Mouse (Mus musculus): ENCODE data around the gene Actr3b. TPM values are rescaled to one million over a fixed set of nuclear protein-coding genes. Genes with fewer than 3 reads are reported as not detected.
"Not testable (repeated sequence)": the region's sequence is repeated elsewhere in the genome, so short reads cannot be mapped to it uniquely, and the experiment has no call there.

Actr3b gene
- polyA plus RNA-seq (2016; fragmentation: Nextera tagmentation; extraction: Ambion mirVana) = 38.9 and 39.0 TPM in 2 replicates

GRCm38 (mm10) chr5:25759460-25760409 lies at the start of gene Actr3b:
Gene Actr3b (plus strand): TSS chr5:25759997.
- ATAC-seq (ENCODE audit: insufficient number of reproducible peaks, low FRiP score) = peak; percentile 96
- H3K9ac ChIP-seq = peak within 1 kb of the TSS; percentile 80
- peaks cover 29% of the 10 kb centered on the region for H3K4me1 ChIP-seq (replicated peaks)
- no peaks in the 10 kb centered on the region for H3K36me3 ChIP-seq
- H3K27me3 ChIP-seq (replicated peaks) = no peaks in the 10 kb centered on the region; the same call in 1 of the 2 replicates
- H3K4me3 ChIP-seq = peak within 1 kb of the TSS; percentile 87
- 2% methylated on average over 45 of the region's 45 CpGs for WGBS
- H3K27ac ChIP-seq (ENCODE audit: poor library complexity, severe bottlenecking) = peak within 1 kb of the TSS; percentile 22
- H3K4me2 ChIP-seq = peak within 1 kb of the TSS; percentile 95
- no peaks in the 10 kb centered on the region for H3K9me3 ChIP-seq (replicated peaks)

GRCm38 (mm10) chr5:25713001-25713706 lies 46.6 kb upstream of the Actr3b start:
- not testable (repeated sequence) for H3K4me3 ChIP-seq; H3K9ac ChIP-seq; H3K36me3 ChIP-seq; H3K4me1 ChIP-seq (replicated peaks); H3K27ac ChIP-seq (ENCODE audit: poor library complexity, severe bottlenecking); H3K9me3 ChIP-seq (replicated peaks); H3K27me3 ChIP-seq (replicated peaks); ATAC-seq (ENCODE audit: insufficient number of reproducible peaks, low FRiP score); H3K4me2 ChIP-seq
- WGBS = 83% methylated on average over 4 of the region's 4 CpGs

- WGBS = 71% methylated on average over 4 of the region's 4 CpGs
These were observed 40.4 kb upstream of the Actr3b start for GRCm38 (mm10) chr5:25719390-25719789.

GRCm38 (mm10) chr5:25723016-25723415 lies 36.8 kb upstream of the Actr3b start:
- 0 out of 2 replicates have a peak, but pooled peaks cover 3% of the 10 kb centered on the region for H3K4me1 ChIP-seq (replicated peaks)
- peaks cover 10% of the 10 kb centered on the region; the same call in 1 of the 2 replicates for H3K9me3 ChIP-seq (replicated peaks)
- no peak overlapping the region for H3K27ac ChIP-seq (ENCODE audit: poor library complexity, severe bottlenecking)
- no peak for ATAC-seq (ENCODE audit: insufficient number of reproducible peaks, low FRiP score)
- H3K4me3 ChIP-seq = no peak overlapping the region
- H3K4me2 ChIP-seq = no peak overlapping the region
- H3K9ac ChIP-seq = no peak overlapping the region
- no peaks in the 10 kb centered on the region for H3K36me3 ChIP-seq
- 75% methylated on average over 2 of the region's 2 CpGs for WGBS
- H3K27me3 ChIP-seq (replicated peaks) = no peaks in the 10 kb centered on the region

More at GRCm38 (mm10) chr5:25719390-25719789, 40.4 kb upstream of the Actr3b start:
- no peaks in the 10 kb centered on the region for H3K27me3 ChIP-seq (replicated peaks)
- no peak overlapping the region for H3K4me3 ChIP-seq
- peaks cover 10% of the 10 kb centered on the region; the same call in 1 of the 2 replicates for H3K9me3 ChIP-seq (replicated peaks)
- H3K27ac ChIP-seq (ENCODE audit: poor library complexity, severe bottlenecking) = no peak overlapping the region
- H3K4me1 ChIP-seq (replicated peaks) = 0 out of 2 replicates have a peak, but pooled peaks cover 3% of the 10 kb centered on the region
- ATAC-seq (ENCODE audit: insufficient number of reproducible peaks, low FRiP score) = no peak
- no peak overlapping the region for H3K9ac ChIP-seq
- H3K36me3 ChIP-seq = no peaks in the 10 kb centered on the region
- H3K4me2 ChIP-seq = no peak overlapping the region

- Histone ChIP-seq H3K4me1 (replicated peaks) (0 out of 2 replicates have a peak, but pooled peaks cover 3% of the 10 kb centered on the region), H3K4me3 (no peak overlapping the region), H3K4me2 (no peak overlapping the region), H3K9me3 (replicated peaks) (0 out of 2 replicates have a peak, but pooled peaks cover 5% of the 10 kb centered on the region), H3K36me3 (no peaks in the 10 kb centered on the region), H3K27ac (ENCODE audit: poor library complexity, severe bottlenecking) (no peak overlapping the region), H3K27me3 (replicated peaks) (no peaks in the 10 kb centered on the region), H3K9ac (no peak overlapping the region)
- ATAC-seq (ENCODE audit: insufficient number of reproducible peaks, low FRiP score) = no peak
- 38% methylated on average over 1 of the region's 1 CpGs for WGBS
These were observed 35.6 kb upstream of the Actr3b start for GRCm38 (mm10) chr5:25724134-25724675.

GRCm38 (mm10) chr5:25734318-25734717 lies 25.5 kb upstream of the Actr3b start:
- WGBS = 8% methylated on average over 1 of the region's 1 CpGs
- H3K27ac ChIP-seq (ENCODE audit: poor library complexity, severe bottlenecking) = no peak overlapping the region
- H3K9ac ChIP-seq = no peak overlapping the region
- no peaks in the 10 kb centered on the region for H3K36me3 ChIP-seq
- H3K4me1 ChIP-seq (replicated peaks) = no peaks in the 10 kb centered on the region
- H3K4me2 ChIP-seq = no peak overlapping the region
- no peaks in the 10 kb centered on the region for H3K27me3 ChIP-seq (replicated peaks)
- no peaks in the 10 kb centered on the region for H3K9me3 ChIP-seq (replicated peaks)
- no peak for ATAC-seq (ENCODE audit: insufficient number of reproducible peaks, low FRiP score)
- H3K4me3 ChIP-seq = no peak overlapping the region

GRCm38 (mm10) chr5:25735861-25736260 lies 23.9 kb upstream of the Actr3b start:
- WGBS = 72% methylated on average over 2 of the region's 2 CpGs
- Histone ChIP-seq H3K9ac (no peak overlapping the region), H3K4me1 (replicated peaks) (no peaks in the 10 kb centered on the region), H3K27ac (ENCODE audit: poor library complexity, severe bottlenecking) (no peak overlapping the region), H3K4me3 (no peak overlapping the region), H3K36me3 (no peaks in the 10 kb centered on the region), H3K4me2 (no peak overlapping the region), H3K27me3 (replicated peaks) (no peaks in the 10 kb centered on the region), H3K9me3 (replicated peaks) (no peaks in the 10 kb centered on the region)
- ATAC-seq (ENCODE audit: insufficient number of reproducible peaks, low FRiP score) = no peak

GRCm38 (mm10) chr5:25738448-25738847 lies 21.3 kb upstream of the Actr3b start:
- Histone ChIP-seq H3K9me3 (replicated peaks) (no peaks in the 10 kb centered on the region), H3K36me3 (no peaks in the 10 kb centered on the region), H3K27me3 (replicated peaks) (no peaks in the 10 kb centered on the region), H3K4me2 (no peak overlapping the region), H3K9ac (no peak overlapping the region), H3K4me3 (no peak overlapping the region), H3K27ac (ENCODE audit: poor library complexity, severe bottlenecking) (no peak overlapping the region), H3K4me1 (replicated peaks) (no peaks in the 10 kb centered on the region)
- ATAC-seq (ENCODE audit: insufficient number of reproducible peaks, low FRiP score) = no peak
- 52% methylated on average over 3 of the region's 3 CpGs for WGBS

- not testable (repeated sequence) for H3K9ac ChIP-seq; H3K27ac ChIP-seq (ENCODE audit: poor library complexity, severe bottlenecking); H3K4me3 ChIP-seq; H3K4me1 ChIP-seq (replicated peaks); H3K36me3 ChIP-seq; ATAC-seq (ENCODE audit: insufficient number of reproducible peaks, low FRiP score); H3K4me2 ChIP-seq; H3K27me3 ChIP-seq (replicated peaks); H3K9me3 ChIP-seq (replicated peaks)
- WGBS = 88% methylated on average over 1 of the region's 1 CpGs
These were observed 20.9 kb upstream of the Actr3b start for GRCm38 (mm10) chr5:25738902-25739301.

GRCm38 (mm10) chr5:25747904-25748303 lies 11.9 kb upstream of the Actr3b start:
- Histone ChIP-seq H3K27ac (ENCODE audit: poor library complexity, severe bottlenecking) (peak overlapping the region; percentile 67; the same call in 1 of the 2 replicates), H3K27me3 (replicated peaks) (no peaks in the 10 kb centered on the region)
- no peak for ATAC-seq (ENCODE audit: insufficient number of reproducible peaks, low FRiP score)

GRCm38 (mm10) chr5:25748613-25749012 lies 11.2 kb upstream of the Actr3b start:
- no peaks in the 10 kb centered on the region for H3K9me3 ChIP-seq (replicated peaks)
- no peak overlapping the region for H3K9ac ChIP-seq
- WGBS = 24% methylated on average over 3 of the region's 3 CpGs
- peak; percentile 58; the same call in 1 of the 2 replicates for ATAC-seq (ENCODE audit: insufficient number of reproducible peaks, low FRiP score)
- H3K4me3 ChIP-seq = no peak overlapping the region
- peak overlapping the region; percentile 67 for H3K27ac ChIP-seq (ENCODE audit: poor library complexity, severe bottlenecking)
- H3K4me2 ChIP-seq = no peak overlapping the region
- H3K27me3 ChIP-seq (replicated peaks) = no peaks in the 10 kb centered on the region
- peaks cover 47% of the 10 kb centered on the region for H3K4me1 ChIP-seq (replicated peaks)
- no peaks in the 10 kb centered on the region for H3K36me3 ChIP-seq

More at GRCm38 (mm10) chr5:25747904-25748303, 11.9 kb upstream of the Actr3b start:
- H3K4me2 ChIP-seq = no peak overlapping the region
- peaks cover 42% of the 10 kb centered on the region for H3K4me1 ChIP-seq (replicated peaks)
- no peaks in the 10 kb centered on the region for H3K9me3 ChIP-seq (replicated peaks)
- no peak overlapping the region for H3K4me3 ChIP-seq
- H3K9ac ChIP-seq = no peak overlapping the region
- no peaks in the 10 kb centered on the region for H3K36me3 ChIP-seq

Data from heart, embryonic 12.5 days (tissue).